ENCODE assay signal across 9 mouse cellular contexts in the genomic region with DNA sequence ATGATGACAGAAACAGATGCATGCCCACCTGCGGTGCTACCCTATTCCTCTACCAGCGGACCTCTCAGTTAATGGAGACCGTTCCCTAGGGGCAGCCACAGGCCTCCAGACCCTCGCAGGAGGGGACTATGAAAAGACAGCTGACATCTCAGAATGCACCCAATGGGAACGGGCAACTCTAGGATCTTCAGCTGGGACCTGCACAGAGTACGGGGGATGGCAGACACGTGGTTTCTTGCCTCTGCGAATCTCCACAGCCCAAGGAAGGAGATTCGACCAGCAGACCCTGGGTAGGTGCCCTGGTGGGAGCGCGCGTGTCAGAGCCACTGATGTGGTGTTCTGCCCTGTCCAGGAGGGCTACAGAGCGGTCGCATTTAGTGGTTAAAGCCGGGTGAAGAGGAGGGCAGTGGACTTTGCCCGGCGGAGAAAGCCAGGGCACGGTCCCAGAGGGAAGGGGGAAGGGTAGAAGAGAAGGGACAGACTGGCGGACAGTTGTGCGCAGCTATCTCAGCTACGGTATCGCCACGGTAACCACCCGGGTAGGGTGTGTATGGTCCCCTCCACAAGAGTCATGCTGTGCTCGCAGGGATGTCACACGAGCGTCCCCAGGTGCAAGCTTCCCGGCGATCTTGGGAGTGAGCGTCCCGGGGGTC. TPM values are rescaled to one million over a fixed set of nuclear protein-coding genes. Genes with fewer than 3 reads are reported as not detected.
DNase-seq lines count a peak whose midpoint lies in the region; ATAC-seq and TF ChIP-seq lines count a peak whose summit lies in the region.
"Had no signal": no experiment of that assay in that cellular context is flagged by ENCODE, and none has a peak within 500 bp of the region (broad histone marks: within the 10 kb centered on the region; RNA-seq: fewer than 3 reads in every experiment).

No protein-coding gene starts in this region.

- WGBS in hindbrain, embryonic 12.5 days, result under 1% methylated on average over 31 of the region's 31 CpGs
- under 1% methylated on average over 30 of the region's 31 CpGs for WGBS in limb, embryonic 14.5 days

- ATAC-seq in common myeloid progenitor, adult 5-6 weeks (replicated peaks; ENCODE audit: low read depth, poor library complexity, severe bottlenecking), result peak; percentile 40
- ATAC-seq in hindbrain, embryonic 12.5 days (ENCODE audit: low FRiP score), result peak; percentile 69
- peak; percentile 24; the same call in 1 of the 2 replicates for ATAC-seq in limb, embryonic 14.5 days (ENCODE audit: low FRiP score, low read depth)

- H3K4me3 ChIP-seq in hindbrain, embryonic 12.5 days, result peak overlapping the region; percentile 40
- H3K4me3 ChIP-seq in limb, embryonic 14.5 days (replicated peaks; ENCODE audit: low read length), result peak overlapping the region; percentile 41

- H3K4me2 ChIP-seq in hindbrain, embryonic 12.5 days (replicated peaks), result peak overlapping the region; percentile 61
- peak overlapping the region; percentile 76 for H3K4me2 ChIP-seq in limb, embryonic 14.5 days (replicated peaks; ENCODE audit: low read depth, low read length, severe bottlenecking)

- H3K4me1 ChIP-seq in hindbrain, embryonic 12.5 days, result peaks cover 13% of the 10 kb centered on the region
- H3K4me1 ChIP-seq in limb, embryonic 14.5 days (ENCODE audit: control insufficient read depth, insufficient read depth, low read length), result peaks cover 3% of the 10 kb centered on the region; the same call in 1 of the 2 replicates

- DNase-seq in heart, adult 11 months, result peak; percentile 88
- no peak for DNase-seq in heart, adult 9 months (ENCODE audit: low spot score in 2 of 2)
- DNase-seq in limb, embryonic 14.5 days (ENCODE audit: low spot score), result no peak
- DNase-seq in retina, embryonic 14.5 days (ENCODE audit: low spot score), result peak; percentile 41
- no peak for DNase-seq in cerebellum, adult 9-10 months
- DNase-seq in layer of hippocampus, postnatal 25 days (ENCODE audit: extremely low spot score in 1 of 2, low spot score in 1 of 2), result no peak

- TF ChIP-seq POLR2A in limb, embryonic 14.5 days (IDR thresholded peaks at IDR 0.05; ENCODE audit: borderline replicate concordance, extremely low read depth, insufficient read depth, insufficient read length), result no peak

- no peaks in the 10 kb centered on the region for H3K36me3 ChIP-seq in hindbrain, embryonic 12.5 days
- H3K36me3 ChIP-seq in limb, embryonic 14.5 days (ENCODE audit: control insufficient read depth, insufficient read depth, low read length), result no peaks in the 10 kb centered on the region

- peak overlapping the region; percentile 35; the same call in 1 of the 2 replicates for H3K9ac ChIP-seq in hindbrain, embryonic 12.5 days
- H3K9ac ChIP-seq in limb, embryonic 14.5 days (ENCODE audit: low read depth, low read length, severe bottlenecking), result 0 out of 2 replicates have a peak overlapping the region, but pooled peaks have one; percentile 16

- H3K27ac ChIP-seq in hindbrain, embryonic 12.5 days, result no peak overlapping the region
- no peak overlapping the region for H3K27ac ChIP-seq in limb, embryonic 14.5 days (replicated peaks; ENCODE audit: low read depth, low read length)

- H3K9me3 ChIP-seq in hindbrain, embryonic 12.5 days (replicated peaks), result no peaks in the 10 kb centered on the region
- no peaks in the 10 kb centered on the region for H3K9me3 ChIP-seq in limb, embryonic 14.5 days (ENCODE audit: control insufficient read depth, low read length)

- peaks cover 66% of the 10 kb centered on the region for H3K27me3 ChIP-seq in hindbrain, embryonic 12.5 days
- H3K27me3 ChIP-seq in limb, embryonic 14.5 days (ENCODE audit: control insufficient read depth, insufficient read depth, low read length), result peaks cover 51% of the 10 kb centered on the region

RNA-seq across cellular contexts. Expression of gene Pllp, which starts 0.6 kb away (rescaled TPM):
- total RNA-seq in common myeloid progenitor, adult 5-6 weeks (2017), result not detected in 2 replicates
- 0.25 and 0.41 TPM in 2 replicates for polyA plus RNA-seq in hindbrain, embryonic 12.5 days (2016; fragmentation: Nextera tagmentation; extraction: Ambion mirVana)
- 1.6 and 2.1 TPM in 2 replicates for polyA plus RNA-seq in limb, embryonic 14.5 days (2012; rRNA removed)
- polyA plus RNA-seq in limb, embryonic 14.5 days (2014; fragmentation: Nextera tagmentation; extraction: Ambion mirVana), result 0.95 and 3.6 TPM in 2 replicates
- 10 to 100 TPM; 62.1 to 74.8 TPM for total RNA-seq in layer of hippocampus, postnatal 25 days (2021)

RNA-seq across cellular contexts. Expression of gene Arl2bp, which starts 29.1 kb away (rescaled TPM):
- total RNA-seq in common myeloid progenitor, adult 5-6 weeks (2017), result 126 and 144 TPM in 2 replicates
- 205 and 223 TPM in 2 replicates for polyA plus RNA-seq in hindbrain, embryonic 12.5 days (2016; fragmentation: Nextera tagmentation; extraction: Ambion mirVana)
- polyA plus RNA-seq in limb, embryonic 14.5 days (2012; rRNA removed), result 111 and 125 TPM in 2 replicates
- 54.0 and 62.9 TPM in 2 replicates for polyA plus RNA-seq in limb, embryonic 14.5 days (2014; fragmentation: Nextera tagmentation; extraction: Ambion mirVana)
- total RNA-seq in layer of hippocampus, postnatal 25 days (2021), result 100 to 1,000 TPM; 154 to 158 TPM

RNA-seq across cellular contexts. Expression of gene Ccl22, which starts 49.9 kb away (rescaled TPM):
- not detected in 2 replicates for total RNA-seq in common myeloid progenitor, adult 5-6 weeks (2017)
- not detected in 2 replicates for polyA plus RNA-seq in hindbrain, embryonic 12.5 days (2016; fragmentation: Nextera tagmentation; extraction: Ambion mirVana)
- not detected in 2 replicates for polyA plus RNA-seq in limb, embryonic 14.5 days (2012; rRNA removed)
- 0.14 TPM in 1 of 2 replicates, not detected in the other for polyA plus RNA-seq in limb, embryonic 14.5 days (2014; fragmentation: Nextera tagmentation; extraction: Ambion mirVana)
- not detected for total RNA-seq in layer of hippocampus, postnatal 25 days (2021)
- polyA plus RNA-seq: C2C12 had no signal

Comparison
In these comparisons a context has a peak if more than half of its experiments do, and no peak if none do; other contexts are left out.
1. DNase-seq: peak in heart, adult 11 months (single experiment) and retina, embryonic 14.5 days (single experiment); none in heart, adult 9 months (0 of 2), limb, embryonic 14.5 days (single experiment), cerebellum, adult 9-10 months (single experiment) and layer of hippocampus, postnatal 25 days (0 of 2).
2. RNA of gene Pllp, which starts 0.6 kb away (total RNA-seq): 62.1 to 74.8 TPM in layer of hippocampus, postnatal 25 days; not detected in common myeloid progenitor, adult 5-6 weeks; every median in the first group is over 10 times any median in the second.
3. Peak in every context shown above with its lines, with median percentiles within 50 percentile points of each other: ATAC-seq.